Mouse (Mus musculus) right cerebral cortex, postnatal 4 days (tissue): Measurements from ENCODE around the gene Lilrb4a.
"Not testable (repeated sequence)": the region's sequence is repeated elsewhere in the genome, so short reads cannot be mapped to it uniquely, and the experiment has no call there.

ENCODE experiments used
- DNase-seq: peaks from one replicate; pipeline ENCODE4 v3.0.0-alpha.2; 2022

The Lilrb4a gene

GRCm38 (mm10) chr10:51490691-51491090, at the start of gene Lilrb4a:
TSS of gene Lilrb4a (plus strand) at chr10:51490956.
- DNase-seq = not testable (repeated sequence)

DNA sequence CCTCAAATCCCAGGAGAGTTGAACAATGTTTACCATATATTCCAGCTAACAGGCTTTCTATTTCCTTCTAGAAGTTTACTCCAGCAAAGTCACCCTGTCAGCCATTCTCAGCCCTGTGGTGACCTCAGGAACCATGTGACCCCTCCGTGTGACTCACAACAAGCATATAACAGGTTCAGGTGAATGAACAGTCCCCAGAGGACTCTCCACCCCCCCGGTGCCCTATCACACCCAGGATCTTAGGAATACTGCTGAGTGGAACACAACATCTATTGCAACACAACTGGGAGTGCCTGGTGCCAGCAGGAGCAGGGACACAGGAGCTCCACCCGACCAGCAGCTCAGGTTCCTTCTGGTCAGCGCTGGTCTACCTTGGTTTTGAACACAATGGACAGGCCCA, 39.1 kb upstream of the Lilrb4a start:
- DNase-seq = no peak

DNA sequence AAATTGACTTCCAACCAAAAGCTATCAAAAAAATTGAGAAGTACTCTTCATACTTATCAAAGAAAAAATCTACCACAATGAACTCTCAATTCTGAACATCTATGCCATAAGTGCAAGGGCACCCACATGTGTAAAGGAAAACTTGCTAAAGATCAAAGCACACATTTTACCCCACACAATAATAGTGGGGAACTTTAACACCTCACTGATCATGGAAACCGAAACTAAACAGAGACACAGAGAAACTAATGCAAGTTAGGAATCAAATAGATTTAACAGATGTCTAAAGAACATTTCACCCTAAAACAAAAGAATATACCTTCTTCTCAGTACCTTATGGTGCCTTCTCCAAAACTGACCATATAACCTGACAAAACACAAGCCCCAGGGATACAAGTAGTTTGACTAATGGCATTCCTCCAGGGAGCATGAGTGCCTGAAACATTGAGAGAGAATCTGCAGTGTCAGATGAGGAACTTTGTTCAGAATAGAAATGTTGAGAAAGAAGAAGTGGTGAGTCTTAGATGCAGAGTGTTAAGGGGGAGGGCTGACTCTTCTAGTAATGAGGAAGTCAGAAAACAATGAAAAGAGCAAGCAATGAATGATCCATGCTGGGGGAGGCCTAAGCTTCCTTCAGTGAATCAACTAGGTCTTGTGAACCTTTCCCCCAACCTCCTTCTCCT, 37.0 kb upstream of the Lilrb4a start:
- no peak for DNase-seq

GRCm38 (mm10) chr10:51454365-51454764, 36.4 kb upstream of the Lilrb4a start:
- DNase-seq = no peak

GRCm38 (mm10) chr10:51455762-51456161, 35.0 kb upstream of the Lilrb4a start:
- DNase-seq = no peak

DNA sequence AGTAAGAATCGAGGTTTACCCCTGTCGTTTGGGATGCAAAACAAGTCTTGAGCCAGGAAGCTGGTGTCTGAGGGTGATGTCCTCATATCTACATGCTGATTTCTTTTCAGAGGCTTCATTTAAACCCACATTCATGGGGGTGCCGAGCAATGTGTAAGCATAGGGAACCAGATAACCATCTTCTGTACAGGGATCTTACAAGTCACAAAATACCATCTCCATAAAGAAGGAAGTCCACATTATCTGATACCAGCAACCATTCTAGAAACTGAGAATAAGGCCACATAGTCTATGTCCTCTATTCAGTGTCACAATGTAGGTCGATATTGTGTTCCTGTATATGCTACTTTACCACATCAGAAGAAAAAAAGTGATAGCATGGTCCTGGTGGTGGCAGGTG, 34.4 kb upstream of the Lilrb4a start:
- no peak for DNase-seq

GRCm38 (mm10) chr10:51463800-51464199, 27.0 kb upstream of the Lilrb4a start:
- DNase-seq = not testable (repeated sequence)

GRCm38 (mm10) chr10:51480397-51480796, 10.4 kb upstream of the Lilrb4a start, which contains the start of the genes Gm49339 and Lilr4b:
TSS of gene Gm49339 (plus strand) at chr10:51480612.
TSS of gene Lilr4b (plus strand) at chr10:51480632.
- not testable (repeated sequence) for DNase-seq

DNA sequence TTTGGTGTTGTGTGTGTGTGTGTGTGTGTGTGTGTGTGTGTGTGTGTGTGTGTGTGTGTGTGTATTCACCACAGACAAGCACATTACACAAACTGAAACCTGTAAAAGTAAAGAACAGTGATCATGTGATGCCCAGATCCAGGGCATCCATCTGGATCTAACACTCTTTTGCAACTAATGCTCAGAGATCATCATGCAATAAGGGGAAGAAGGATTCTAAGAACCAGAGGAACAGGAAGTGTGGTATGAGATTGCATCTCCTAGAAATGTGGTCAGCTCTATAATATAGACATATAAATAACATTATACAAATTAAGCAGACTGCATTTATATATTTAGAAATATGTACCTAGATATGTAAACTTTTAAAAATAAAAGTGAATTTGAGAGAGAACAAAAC, 29.3 kb downstream of the Lilrb4a start:
- no peak for DNase-seq

- no peak for DNase-seq
These were observed 30.7 kb downstream of the Lilrb4a start for GRCm38 (mm10) chr10:51521453-51521852.

DNA sequence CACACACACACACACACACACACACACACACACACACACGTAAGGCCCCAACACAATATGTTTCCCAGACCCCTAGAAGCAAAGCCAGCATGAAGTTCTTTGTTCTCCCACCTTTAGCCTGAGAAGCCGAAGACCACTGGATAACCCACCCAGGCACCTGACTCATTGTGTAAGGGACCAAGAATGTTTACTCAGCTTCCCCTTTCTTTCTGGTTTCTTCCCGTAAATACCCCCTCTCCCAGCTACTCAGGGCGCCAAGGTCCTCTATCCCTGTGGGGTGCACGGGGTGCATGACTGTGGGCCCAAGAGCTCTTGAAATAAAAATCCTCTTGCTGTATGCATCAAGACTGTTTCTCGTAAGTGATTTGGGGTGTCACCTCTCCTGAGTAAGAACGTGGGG, 35.3 kb downstream of the Lilrb4a start:
- DNase-seq = no peak

DNA sequence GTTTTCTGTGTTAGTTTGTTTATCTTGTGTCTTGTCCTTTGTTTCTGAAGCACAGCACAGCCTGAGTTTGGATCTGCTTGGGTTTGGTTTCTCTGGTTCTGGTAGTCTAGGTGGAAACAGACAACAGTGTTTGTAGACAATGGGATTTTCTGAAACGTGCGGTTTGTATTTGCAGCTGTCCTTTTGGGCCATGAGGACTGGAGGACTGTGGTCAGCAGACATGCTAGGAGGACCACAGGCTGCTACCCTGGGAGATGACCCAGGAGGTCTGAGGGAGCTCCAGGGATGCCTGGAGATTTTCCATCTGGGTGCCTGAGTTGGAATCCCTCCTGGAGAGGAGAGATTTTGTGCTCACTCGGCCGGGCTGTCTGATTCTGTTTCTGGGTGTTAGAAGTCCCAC, 35.9 kb downstream of the Lilrb4a start:
- no peak for DNase-seq

DNA sequence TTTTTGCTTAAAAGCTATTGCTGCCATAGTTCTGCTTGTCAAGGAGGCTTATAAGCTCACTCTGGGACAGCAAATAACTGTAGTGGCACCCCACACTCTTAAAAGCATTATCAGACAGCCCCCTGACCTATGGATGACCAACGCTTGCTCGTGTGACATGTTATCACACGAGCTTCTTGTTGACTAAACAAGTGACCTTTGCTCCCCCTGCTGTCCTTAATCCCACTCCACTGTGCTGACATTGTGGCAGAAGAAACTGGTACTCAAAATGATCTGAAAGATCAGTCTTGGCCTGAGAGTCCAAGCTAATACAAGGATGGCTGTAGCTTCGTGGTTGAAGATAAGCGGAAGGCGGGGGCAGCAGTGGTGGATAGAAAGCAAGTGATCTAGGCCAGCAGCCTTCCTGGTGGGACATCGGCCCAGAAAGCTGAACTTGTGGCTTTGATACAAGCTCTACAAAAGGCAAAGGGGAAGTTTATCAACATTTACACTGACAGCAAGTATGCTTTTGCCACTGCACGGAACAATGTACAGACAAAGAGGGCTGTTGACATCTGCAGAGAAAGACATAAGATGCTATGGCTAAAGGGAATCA, 38.2 kb downstream of the Lilrb4a start:
- no peak for DNase-seq

- no peak for DNase-seq
These were observed 38.7 kb downstream of the Lilrb4a start for GRCm38 (mm10) chr10:51529497-51529896.

DNA sequence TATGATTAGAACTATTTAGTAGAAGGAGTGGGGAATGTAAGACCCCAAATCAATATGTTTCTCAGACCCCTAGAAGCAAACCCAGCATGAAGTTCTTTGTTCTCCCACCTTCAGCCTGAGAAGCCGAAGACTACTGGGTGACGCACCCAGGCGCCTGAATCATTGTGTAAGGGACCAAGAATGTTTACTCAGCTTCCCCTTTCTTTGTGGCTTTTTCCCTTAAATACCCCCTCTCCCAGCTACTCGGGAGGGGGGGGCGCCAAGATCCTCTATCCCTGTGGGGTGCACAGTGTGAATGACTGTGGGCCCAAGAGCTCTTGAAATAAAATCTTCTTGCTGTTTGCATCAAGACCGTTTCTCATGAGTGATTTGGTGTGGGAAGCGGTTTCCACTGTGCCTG, 40.1 kb downstream of the Lilrb4a start:
- no peak for DNase-seq
